Mouse (Mus musculus): ENCODE measurements around the gene Akap6. TPM values are rescaled to one million over a fixed set of nuclear protein-coding genes. Genes with fewer than 3 reads are reported as not detected.
A peak's percentile ranks its signal among the peaks of the same experiment; 100 is the strongest.

Akap6 gene
- polyA plus RNA-seq, 1 experiment from 2014 or later = 27.2 TPM

DNA sequence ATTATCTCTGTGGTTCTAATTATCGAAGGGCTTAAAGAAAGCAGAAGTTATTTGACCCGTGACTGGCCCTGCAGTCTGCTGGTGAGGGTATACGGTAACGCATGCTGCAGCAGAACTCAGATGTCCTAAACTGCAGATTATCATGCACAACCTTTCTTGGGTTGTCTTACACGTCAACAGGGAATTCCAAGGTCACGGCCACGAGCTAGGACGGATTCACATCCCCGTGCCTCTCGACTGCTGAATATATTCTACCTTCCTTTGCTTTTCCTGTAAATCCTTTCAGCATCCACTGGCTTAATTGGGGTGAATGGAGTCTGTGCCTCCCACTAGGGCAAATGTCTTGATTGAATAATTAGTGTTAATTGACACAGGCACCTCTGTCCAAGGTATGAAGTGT lies 134.9 kb downstream of the Akap6 start:
- no peak overlapping the region for H3K4me2 ChIP-seq
- H3K27ac ChIP-seq (replicated peaks) = peak overlapping the region; percentile 83; the same call in 1 of the 2 replicates
- peaks cover 49% of the 10 kb centered on the region for H3K4me1 ChIP-seq (replicated peaks)
- WGBS = 49% methylated on average over 10 of the region's 10 CpGs
- no peak overlapping the region for H3K9ac ChIP-seq
- H3K9me3 ChIP-seq = no peaks in the 10 kb centered on the region
- ATAC-seq (ENCODE audit: low read depth) = no peak
- no peaks in the 10 kb centered on the region for H3K27me3 ChIP-seq
- peaks cover 5% of the 10 kb centered on the region; the same call in 1 of the 2 replicates for H3K36me3 ChIP-seq
- no peak overlapping the region for H3K4me3 ChIP-seq

DNA sequence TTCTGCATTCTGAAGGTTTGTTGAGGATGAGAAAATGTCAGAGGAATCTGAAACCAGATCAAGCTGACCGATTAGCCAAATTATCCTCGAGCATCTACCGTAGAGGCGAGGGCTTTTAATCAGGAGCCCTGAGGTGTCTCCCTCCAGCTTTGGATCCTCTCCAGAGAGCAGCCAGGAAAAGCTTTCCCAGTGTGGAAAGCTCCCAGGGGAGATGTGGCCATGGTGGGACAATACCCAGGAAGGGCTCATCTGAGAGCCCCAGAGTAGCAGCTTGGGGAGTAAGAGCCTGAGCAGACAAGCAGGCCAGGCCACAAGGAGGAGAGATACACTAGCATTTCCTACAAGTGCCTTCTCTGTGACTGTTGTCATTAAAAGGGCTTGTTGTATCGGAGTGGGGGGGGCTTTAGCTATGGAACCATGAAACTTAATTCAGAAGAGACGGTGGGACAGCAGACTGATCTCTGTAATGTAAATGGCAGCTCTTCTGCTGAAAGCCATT lies 135.6 kb downstream of the Akap6 start:
- Histone ChIP-seq H3K27me3 (no peaks in the 10 kb centered on the region), H3K27ac (replicated peaks) (peak overlapping the region; percentile 83), H3K4me3 (no peak overlapping the region), H3K4me1 (replicated peaks) (peaks cover 49% of the 10 kb centered on the region), H3K9ac (0 out of 2 replicates have a peak overlapping the region, but pooled peaks have one; percentile 27), H3K36me3 (peaks cover 5% of the 10 kb centered on the region; the same call in 1 of the 2 replicates), H3K9me3 (no peaks in the 10 kb centered on the region), H3K4me2 (peak overlapping the region; percentile 21)
- 38% methylated on average over 6 of the region's 6 CpGs for WGBS
- ATAC-seq (ENCODE audit: low read depth) = peak; percentile 66

- ATAC-seq (ENCODE audit: low read depth) = peak; percentile 72
- Histone ChIP-seq H3K36me3 (peaks cover 2% of the 10 kb centered on the region; the same call in 1 of the 2 replicates), H3K27ac (replicated peaks) (peak overlapping the region; percentile 83), H3K9me3 (no peaks in the 10 kb centered on the region), H3K27me3 (no peaks in the 10 kb centered on the region), H3K4me1 (replicated peaks) (peaks cover 49% of the 10 kb centered on the region), H3K9ac (no peak overlapping the region), H3K4me2 (peak overlapping the region; percentile 21), H3K4me3 (no peak overlapping the region)
- 12% methylated on average over 6 of the region's 6 CpGs for WGBS
Observed at GRCm38 (mm10) chr12:52835291-52835742, 136.1 kb downstream of the Akap6 start.

DNA sequence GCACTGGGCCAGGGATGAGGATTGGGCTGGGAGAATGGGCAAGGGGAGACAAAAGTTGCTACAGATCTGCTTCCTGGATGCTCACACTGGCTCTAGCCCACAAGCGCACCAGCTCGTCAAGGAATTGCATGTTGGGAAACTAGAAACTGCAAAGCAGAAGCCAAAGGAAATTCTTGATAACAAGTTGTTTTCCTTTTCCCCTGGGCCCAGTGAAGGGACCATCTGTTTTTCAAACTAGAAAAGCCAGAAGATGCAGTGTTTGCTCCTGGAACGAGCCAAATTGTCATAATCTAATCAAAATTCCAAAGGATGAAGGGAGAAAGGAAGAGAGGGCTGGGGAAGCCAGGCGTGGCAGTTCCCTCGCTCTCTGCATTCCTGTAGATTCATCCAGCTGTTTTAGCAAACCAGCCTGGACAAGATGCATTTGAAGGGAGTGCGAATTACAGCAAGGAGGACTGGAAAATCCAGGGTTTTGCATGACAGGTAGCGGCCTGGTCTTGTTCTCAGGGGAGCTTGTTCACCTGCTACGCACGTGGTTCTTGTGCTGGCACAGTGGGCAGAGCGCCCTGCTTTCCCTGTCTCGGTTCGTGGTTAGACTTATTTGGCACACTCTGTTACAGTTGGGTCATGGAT lies 136.8 kb downstream of the Akap6 start:
- WGBS = 60% methylated on average over 12 of the region's 12 CpGs
- H3K4me3 ChIP-seq = no peak overlapping the region
- peak overlapping the region; percentile 21; the same call in 1 of the 2 replicates for H3K4me2 ChIP-seq
- H3K9me3 ChIP-seq = no peaks in the 10 kb centered on the region
- H3K27me3 ChIP-seq = no peaks in the 10 kb centered on the region
- no peak for ATAC-seq (ENCODE audit: low read depth)
- H3K4me1 ChIP-seq (replicated peaks) = peaks cover 47% of the 10 kb centered on the region
- H3K27ac ChIP-seq (replicated peaks) = peak overlapping the region; percentile 83
- no peaks in the 10 kb centered on the region for H3K36me3 ChIP-seq
- no peak overlapping the region for H3K9ac ChIP-seq

DNA sequence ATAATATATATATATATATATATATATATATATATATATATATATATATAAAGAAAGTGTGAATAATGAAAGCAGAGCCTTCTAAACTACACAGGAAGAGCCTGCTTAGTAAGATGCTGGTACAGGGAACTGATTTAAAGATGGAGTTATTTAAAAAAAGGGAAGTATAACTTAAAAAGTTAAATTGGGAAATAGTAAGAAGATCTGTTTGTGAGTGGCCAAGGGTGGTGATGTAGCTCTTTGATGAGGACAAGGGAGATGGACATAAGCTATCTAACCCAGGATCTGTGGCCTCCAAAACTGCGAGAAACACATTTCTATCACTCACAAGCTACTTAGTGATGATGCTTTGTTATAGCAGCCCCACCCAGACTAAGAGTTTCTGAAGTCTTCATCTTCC lies 146.8 kb downstream of the Akap6 start:
- Histone ChIP-seq H3K4me1 (replicated peaks) (peaks cover 32% of the 10 kb centered on the region), H3K9ac (no peak overlapping the region), H3K9me3 (no peaks in the 10 kb centered on the region), H3K27me3 (no peaks in the 10 kb centered on the region), H3K36me3 (no peaks in the 10 kb centered on the region), H3K4me3 (no peak overlapping the region), H3K27ac (replicated peaks) (no peak overlapping the region), H3K4me2 (no peak overlapping the region)
- 95% methylated on average over 1 of the region's 1 CpGs for WGBS
- no peak for ATAC-seq (ENCODE audit: low read depth)

- no peaks in the 10 kb centered on the region for H3K27me3 ChIP-seq
- peaks cover 36% of the 10 kb centered on the region for H3K4me1 ChIP-seq (replicated peaks)
- H3K36me3 ChIP-seq = no peaks in the 10 kb centered on the region
- no peaks in the 10 kb centered on the region for H3K9me3 ChIP-seq
- ATAC-seq (ENCODE audit: low read depth) = no peak
- H3K4me3 ChIP-seq = no peak overlapping the region
- 61% methylated on average over 4 of the region's 4 CpGs for WGBS
- H3K4me2 ChIP-seq = no peak overlapping the region
- peak overlapping the region; percentile 49; the same call in 1 of the 2 replicates for H3K27ac ChIP-seq (replicated peaks)
- H3K9ac ChIP-seq = no peak overlapping the region
Observed at GRCm38 (mm10) chr12:52847020-52847419, 147.8 kb downstream of the Akap6 start.

GRCm38 (mm10) chr12:52847830-52848518 lies 148.8 kb downstream of the Akap6 start:
- Histone ChIP-seq H3K27ac (replicated peaks) (peak overlapping the region; percentile 49), H3K4me3 (no peak overlapping the region), H3K36me3 (no peaks in the 10 kb centered on the region), H3K9me3 (no peaks in the 10 kb centered on the region), H3K4me1 (replicated peaks) (peaks cover 36% of the 10 kb centered on the region), H3K9ac (no peak overlapping the region), H3K27me3 (no peaks in the 10 kb centered on the region), H3K4me2 (no peak overlapping the region)
- 44% methylated on average over 13 of the region's 14 CpGs for WGBS
- ATAC-seq (ENCODE audit: low read depth) = peak; percentile 88

GRCm38 (mm10) chr12:52848519-52848855 lies 149.3 kb downstream of the Akap6 start:
- H3K27me3 ChIP-seq = no peaks in the 10 kb centered on the region
- no peaks in the 10 kb centered on the region for H3K36me3 ChIP-seq
- H3K27ac ChIP-seq (replicated peaks) = peak overlapping the region; percentile 49
- H3K4me3 ChIP-seq = no peak overlapping the region
- H3K9ac ChIP-seq = no peak overlapping the region
- H3K9me3 ChIP-seq = no peaks in the 10 kb centered on the region
- H3K4me2 ChIP-seq = no peak overlapping the region
- 65% methylated on average over 7 of the region's 7 CpGs for WGBS
- peaks cover 38% of the 10 kb centered on the region for H3K4me1 ChIP-seq (replicated peaks)
- peak; percentile 67 for ATAC-seq (ENCODE audit: low read depth)

- Histone ChIP-seq H3K4me1 (replicated peaks) (peaks cover 42% of the 10 kb centered on the region), H3K4me3 (no peak overlapping the region), H3K4me2 (no peak overlapping the region), H3K9me3 (no peaks in the 10 kb centered on the region), H3K36me3 (no peaks in the 10 kb centered on the region), H3K9ac (no peak overlapping the region), H3K27ac (replicated peaks) (no peak overlapping the region), H3K27me3 (no peaks in the 10 kb centered on the region)
- WGBS = 76% methylated on average over 4 of the region's 4 CpGs
- no peak for ATAC-seq (ENCODE audit: low read depth)
Observed at GRCm38 (mm10) chr12:52849297-52849696, 150.1 kb downstream of the Akap6 start.

- Histone ChIP-seq H3K9ac (no peak overlapping the region), H3K27ac (replicated peaks) (peak overlapping the region; percentile 39; the same call in 1 of the 2 replicates)
- WGBS = 45% methylated on average over 7 of the region's 7 CpGs
Observed at GRCm38 (mm10) chr12:52850332-52851036, 151.3 kb downstream of the Akap6 start.

DNA sequence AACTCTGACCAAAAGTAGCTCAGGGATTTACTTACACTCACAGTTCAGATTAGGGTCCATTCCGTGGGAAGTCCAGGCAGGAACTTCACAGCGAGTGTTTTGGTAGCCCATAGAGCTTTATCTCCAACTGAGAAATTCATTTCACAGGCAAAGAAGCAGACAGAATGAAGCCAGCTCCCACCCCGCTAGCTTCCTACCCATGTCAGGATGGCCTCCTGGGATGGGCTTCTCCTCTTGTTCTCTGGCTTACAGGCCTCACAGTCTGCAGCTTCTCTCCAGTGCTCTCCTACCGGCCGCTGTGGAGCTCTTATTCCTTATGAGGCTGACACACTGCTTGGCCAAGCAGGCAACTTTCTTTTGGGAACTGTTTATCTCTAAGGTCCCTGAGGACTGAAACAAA lies 152.0 kb downstream of the Akap6 start:
- 76% methylated on average over 5 of the region's 5 CpGs for WGBS

More at GRCm38 (mm10) chr12:52850332-52851036, 151.3 kb downstream of the Akap6 start:
- ATAC-seq (ENCODE audit: low read depth) = no peak
- Histone ChIP-seq H3K27me3 (no peaks in the 10 kb centered on the region), H3K4me1 (replicated peaks) (peaks cover 46% of the 10 kb centered on the region), H3K36me3 (no peaks in the 10 kb centered on the region), H3K4me3 (no peak overlapping the region), H3K4me2 (no peak overlapping the region), H3K9me3 (no peaks in the 10 kb centered on the region)

GRCm38 (mm10) chr12:52854236-52854679 lies 155.1 kb downstream of the Akap6 start:
- no peaks in the 10 kb centered on the region for H3K27me3 ChIP-seq
- H3K9ac ChIP-seq = no peak overlapping the region
- no peak for ATAC-seq (ENCODE audit: low read depth)
- no peaks in the 10 kb centered on the region for H3K9me3 ChIP-seq
- H3K4me2 ChIP-seq = no peak overlapping the region
- H3K36me3 ChIP-seq = no peaks in the 10 kb centered on the region
- peaks cover 37% of the 10 kb centered on the region for H3K4me1 ChIP-seq (replicated peaks)
- 76% methylated on average over 7 of the region's 7 CpGs for WGBS
- no peak overlapping the region for H3K27ac ChIP-seq (replicated peaks)
- no peak overlapping the region for H3K4me3 ChIP-seq

More for the DNA sequence above, 152.0 kb downstream of the Akap6 start:
- ATAC-seq (ENCODE audit: low read depth) = no peak
- no peaks in the 10 kb centered on the region for H3K9me3 ChIP-seq
- no peak overlapping the region for H3K9ac ChIP-seq
- no peak overlapping the region for H3K4me2 ChIP-seq
- H3K4me1 ChIP-seq (replicated peaks) = peaks cover 46% of the 10 kb centered on the region
- H3K27me3 ChIP-seq = no peaks in the 10 kb centered on the region
- no peaks in the 10 kb centered on the region for H3K36me3 ChIP-seq
- H3K27ac ChIP-seq (replicated peaks) = no peak overlapping the region; the same call in 1 of the 2 replicates
- no peak overlapping the region for H3K4me3 ChIP-seq
